Mouse (Mus musculus) duodenum, adult 2 months (tissue): ENCODE measurements around the gene Akr1c18. TPM values are rescaled to one million over a fixed set of nuclear protein-coding genes. Genes with fewer than 3 reads are reported as not detected.

ENCODE experiments used
- polyA plus RNA-seq: library from polyadenylated mRNA; depleted of rRNA; stranded (reverse); fragments of >200 nt; gene quantifications from 2 replicates; pipeline ENCODE4 v1.2.3, GENCODE M21; 2012; ENCODE audit warnings: low replicate concordance; rRNA removed

Gene Akr1c18
- polyA plus RNA-seq = not detected in 2 replicates

DNA sequence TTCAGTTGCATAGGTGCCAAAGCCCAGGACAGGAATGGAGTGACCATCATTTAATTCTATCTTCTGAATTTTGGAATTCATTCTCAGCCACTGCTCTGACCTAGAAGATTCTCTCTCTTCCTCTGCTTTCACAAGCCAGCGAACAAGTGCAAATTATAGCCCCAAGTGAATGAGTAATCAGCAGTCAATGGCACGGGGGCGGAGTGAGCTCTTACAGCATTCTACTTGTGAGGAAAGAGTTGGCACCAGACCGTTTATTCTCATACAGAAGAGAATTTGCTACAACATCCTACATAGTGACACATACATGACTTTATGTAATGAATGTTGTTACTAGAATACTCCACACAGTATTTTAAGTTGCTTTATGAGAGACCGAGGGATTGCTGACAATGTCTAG, at the start of gene Akr1c18:
Gene Akr1c18 (minus strand): TSS at position 137 of the 400 bp plus-strand sequence.

DNA sequence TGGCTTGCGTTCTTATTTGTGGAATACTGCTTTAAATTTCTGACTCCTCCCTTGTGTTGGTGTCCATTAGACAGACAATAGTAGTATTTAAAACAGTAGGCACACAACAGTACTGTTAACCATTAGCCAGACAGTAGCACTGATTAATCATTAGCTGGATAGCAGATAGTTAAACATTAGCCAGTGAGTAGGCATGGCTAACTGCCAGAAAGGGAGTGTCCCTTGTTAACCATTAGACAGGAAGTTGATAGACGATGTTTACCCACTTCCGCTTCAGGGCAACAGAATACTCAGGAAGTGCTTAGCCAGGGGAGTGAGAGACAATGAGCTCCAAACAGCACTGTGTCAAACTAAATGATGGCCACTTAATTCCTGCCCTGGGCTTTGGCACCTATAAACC, 40.5 kb upstream of the Akr1c18 start, which contains the start of gene Akr1c13:
Gene Akr1c13 (plus strand): TSS at position 247 of the 400 bp plus-strand sequence.

Other genes with a start within 250 kb of the Akr1c18 start
- 23.2 and 32.9 TPM in 2 replicates for gene Net1, start 232.4 kb downstream of the Akr1c18 start, polyA plus RNA-seq
- gene Tubal3, start 232.4 kb downstream of the Akr1c18 start, polyA plus RNA-seq = 17.8 and 30.3 TPM in 2 replicates
- 2.0 and 4.2 TPM in 2 replicates for gene Ucn3, start 205.3 kb downstream of the Akr1c18 start, polyA plus RNA-seq
- 0.40 and 1.2 TPM in 2 replicates for gene Akr1c14, start 101.6 kb downstream of the Akr1c18 start, polyA plus RNA-seq
- gene Akr1c13, start 40.5 kb upstream of the Akr1c18 start, polyA plus RNA-seq = 7.3 and 14.6 TPM in 2 replicates
- gene Akr1c19, start 78.0 kb upstream of the Akr1c18 start, polyA plus RNA-seq = 4.3 and 9.4 TPM in 2 replicates
- gene Akr1c12, start 128.8 kb upstream of the Akr1c18 start, polyA plus RNA-seq = 4.9 and 8.2 TPM in 2 replicates